Mouse (Mus musculus): ENCODE measurements around the gene Fcgrt. TPM values are rescaled to one million over a fixed set of nuclear protein-coding genes. Genes with fewer than 3 reads are reported as not detected.

Gene Fcgrt
- polyA plus RNA-seq, 1 experiment = 37.0 TPM

- TF ChIP-seq CTCF (IDR thresholded peaks at IDR 0.05; ENCODE audit: extremely low read depth, insufficient read depth, low read length) = no peak
- no peak for TF ChIP-seq POLR2A (IDR thresholded peaks at IDR 0.05; ENCODE audit: extremely low read depth, insufficient read depth, low read length)
- H3K4me1 ChIP-seq (ENCODE audit: control insufficient read depth, insufficient read depth, low read length) = no peaks in the 10 kb centered on the region; the same call in 1 of the 2 replicates
- H3K27ac ChIP-seq (ENCODE audit: insufficient read depth, low read length) = no peak overlapping the region
- 0 out of 2 replicates have a peak overlapping the region, but pooled peaks have one; percentile 8 for H3K4me3 ChIP-seq (ENCODE audit: insufficient read depth, low read length)
Measured at GRCm38 (mm10) chr7:45091001-45091990, 12.4 kb downstream of the Fcgrt start.

- Histone ChIP-seq H3K27ac (ENCODE audit: insufficient read depth, low read length) (no peak overlapping the region), H3K4me3 (ENCODE audit: insufficient read depth, low read length) (no peak overlapping the region), H3K4me1 (ENCODE audit: control insufficient read depth, insufficient read depth, low read length) (no peaks in the 10 kb centered on the region; the same call in 1 of the 2 replicates)
- TF ChIP-seq CTCF (IDR thresholded peaks at IDR 0.05; ENCODE audit: extremely low read depth, insufficient read depth, low read length) (no peak), POLR2A (IDR thresholded peaks at IDR 0.05; ENCODE audit: extremely low read depth, insufficient read depth, low read length) (no peak)
Measured at GRCm38 (mm10) chr7:45090251-45090977, 13.2 kb downstream of the Fcgrt start.

GRCm38 (mm10) chr7:45088597-45088996 lies 15.1 kb downstream of the Fcgrt start:
- H3K4me1 ChIP-seq (ENCODE audit: control insufficient read depth, insufficient read depth, low read length) = no peaks in the 10 kb centered on the region; the same call in 1 of the 2 replicates
- H3K4me3 ChIP-seq (ENCODE audit: insufficient read depth, low read length) = no peak overlapping the region
- no peak overlapping the region for H3K27ac ChIP-seq (ENCODE audit: insufficient read depth, low read length)
- TF ChIP-seq POLR2A (IDR thresholded peaks at IDR 0.05; ENCODE audit: extremely low read depth, insufficient read depth, low read length) (no peak), CTCF (IDR thresholded peaks at IDR 0.05; ENCODE audit: extremely low read depth, insufficient read depth, low read length) (no peak)

- TF ChIP-seq POLR2A (IDR thresholded peaks at IDR 0.05; ENCODE audit: extremely low read depth, insufficient read depth, low read length) (no peak), CTCF (IDR thresholded peaks at IDR 0.05; ENCODE audit: extremely low read depth, insufficient read depth, low read length) (no peak)
- Histone ChIP-seq H3K4me3 (ENCODE audit: insufficient read depth, low read length) (no peak overlapping the region), H3K4me1 (ENCODE audit: control insufficient read depth, insufficient read depth, low read length) (no peaks in the 10 kb centered on the region; the same call in 1 of the 2 replicates), H3K27ac (ENCODE audit: insufficient read depth, low read length) (no peak overlapping the region)
Measured at GRCm38 (mm10) chr7:45086084-45086483, 17.6 kb downstream of the Fcgrt start.

- H3K4me3 ChIP-seq (ENCODE audit: insufficient read depth, low read length) = no peak overlapping the region
- TF ChIP-seq CTCF (IDR thresholded peaks at IDR 0.05; ENCODE audit: extremely low read depth, insufficient read depth, low read length) (no peak), POLR2A (IDR thresholded peaks at IDR 0.05; ENCODE audit: extremely low read depth, insufficient read depth, low read length) (no peak)
- no peaks in the 10 kb centered on the region for H3K4me1 ChIP-seq (ENCODE audit: control insufficient read depth, insufficient read depth, low read length)
- peak overlapping the region; percentile 13; the same call in 1 of the 2 replicates for H3K27ac ChIP-seq (ENCODE audit: insufficient read depth, low read length)
Measured at GRCm38 (mm10) chr7:45083300-45083890, 20.3 kb downstream of the Fcgrt start.

- TF ChIP-seq CTCF (IDR thresholded peaks at IDR 0.05; ENCODE audit: extremely low read depth, insufficient read depth, low read length) = no peak
- no peak for TF ChIP-seq POLR2A (IDR thresholded peaks at IDR 0.05; ENCODE audit: extremely low read depth, insufficient read depth, low read length)
- no peak overlapping the region for H3K4me3 ChIP-seq (ENCODE audit: insufficient read depth, low read length)
- H3K4me1 ChIP-seq (ENCODE audit: control insufficient read depth, insufficient read depth, low read length) = no peaks in the 10 kb centered on the region
- H3K27ac ChIP-seq (ENCODE audit: insufficient read depth, low read length) = peak overlapping the region; percentile 13
Measured at GRCm38 (mm10) chr7:45082401-45083299, 21.0 kb downstream of the Fcgrt start.

- H3K4me1 ChIP-seq (ENCODE audit: control insufficient read depth, insufficient read depth, low read length) = no peaks in the 10 kb centered on the region
- no peak overlapping the region for H3K27ac ChIP-seq (ENCODE audit: insufficient read depth, low read length)
- TF ChIP-seq POLR2A (IDR thresholded peaks at IDR 0.05; ENCODE audit: extremely low read depth, insufficient read depth, low read length) = no peak
- no peak for TF ChIP-seq CTCF (IDR thresholded peaks at IDR 0.05; ENCODE audit: extremely low read depth, insufficient read depth, low read length)
- H3K4me3 ChIP-seq (ENCODE audit: insufficient read depth, low read length) = no peak overlapping the region
Measured at GRCm38 (mm10) chr7:45081016-45081415, 22.6 kb downstream of the Fcgrt start.

GRCm38 (mm10) chr7:45079856-45080255 lies 23.8 kb downstream of the Fcgrt start:
- no peak overlapping the region for H3K4me3 ChIP-seq (ENCODE audit: insufficient read depth, low read length)
- no peaks in the 10 kb centered on the region for H3K4me1 ChIP-seq (ENCODE audit: control insufficient read depth, insufficient read depth, low read length)
- peak; percentile 89 for TF ChIP-seq CTCF (IDR thresholded peaks at IDR 0.05; ENCODE audit: extremely low read depth, insufficient read depth, low read length)
- TF ChIP-seq POLR2A (IDR thresholded peaks at IDR 0.05; ENCODE audit: extremely low read depth, insufficient read depth, low read length) = no peak
- no peak overlapping the region for H3K27ac ChIP-seq (ENCODE audit: insufficient read depth, low read length)
